Mouse (Mus musculus): ENCODE measurements around the gene Tmc8.
"Not testable (repeated sequence)": the region's sequence is repeated elsewhere in the genome, so short reads cannot be mapped to it uniquely, and the experiment has no call there.

Gene Tmc8

GRCm38 (mm10) chr11:117797511-117798159 is 15.8 kb downstream of the Tmc8 start, which contains the start of gene 6030468B19Rik:
TSS of gene 6030468B19Rik (plus strand) at chr11:117797660.
- DNase-seq = no peak

- no peak for DNase-seq
Measured at GRCm38 (mm10) chr11:117798160-117798541, 16.3 kb downstream of the Tmc8 start.

- DNase-seq = no peak
Measured at GRCm38 (mm10) chr11:117799174-117799573, 17.3 kb downstream of the Tmc8 start.

GRCm38 (mm10) chr11:117800038-117800437 is 18.2 kb downstream of the Tmc8 start:
- no peak for DNase-seq

GRCm38 (mm10) chr11:117801650-117802049 is 19.8 kb downstream of the Tmc8 start:
- no peak for DNase-seq

GRCm38 (mm10) chr11:117803166-117803688 is 21.4 kb downstream of the Tmc8 start:
- no peak for DNase-seq

GRCm38 (mm10) chr11:117806781-117807180 is 24.9 kb downstream of the Tmc8 start:
- no peak for DNase-seq

GRCm38 (mm10) chr11:117809407-117810311 is 27.8 kb downstream of the Tmc8 start, which contains the start of the genes Gm20708 and Syngr2:
TSS of gene Gm20708 (plus strand) at chr11:117809668.
TSS of gene Syngr2 (plus strand) at chr11:117809668.
- peak; percentile 79 to 87 for DNase-seq

GRCm38 (mm10) chr11:117810401-117811046 is 28.6 kb downstream of the Tmc8 start:
- DNase-seq = peak; percentile 96 to 98

GRCm38 (mm10) chr11:117813867-117814266 is 32.0 kb downstream of the Tmc8 start:
- DNase-seq = no peak

- no peak for DNase-seq
Measured at GRCm38 (mm10) chr11:117814704-117815366, 33.0 kb downstream of the Tmc8 start.

- DNase-seq = not testable (repeated sequence)
Measured at GRCm38 (mm10) chr11:117815850-117816249, 34.0 kb downstream of the Tmc8 start.

GRCm38 (mm10) chr11:117816389-117816996 is 34.6 kb downstream of the Tmc8 start:
- no peak for DNase-seq

GRCm38 (mm10) chr11:117819095-117819494 is 37.2 kb downstream of the Tmc8 start:
- no peak for DNase-seq

GRCm38 (mm10) chr11:117820173-117820572 is 38.3 kb downstream of the Tmc8 start:
- DNase-seq = no peak

- DNase-seq = no peak
Measured at GRCm38 (mm10) chr11:117821868-117822267, 40.0 kb downstream of the Tmc8 start.

GRCm38 (mm10) chr11:117822728-117823241 is 40.9 kb downstream of the Tmc8 start:
- DNase-seq = peak; percentile 55 to 68

- DNase-seq = no peak
Measured at GRCm38 (mm10) chr11:117823411-117823810, 41.5 kb downstream of the Tmc8 start.

GRCm38 (mm10) chr11:117824060-117824969 is 42.4 kb downstream of the Tmc8 start:
- peak; percentile 82 to 92 for DNase-seq

- DNase-seq = peak; percentile 87 to 93
Measured at GRCm38 (mm10) chr11:117825333-117826101, 43.6 kb downstream of the Tmc8 start, which contains the start of the genes Afmid and Tk1. TSS of gene Afmid (plus strand) at chr11:117825924. TSS of gene Tk1 (minus strand) at chr11:117826092.
